Mouse (Mus musculus): Measurements from ENCODE around the gene Pde3a. TPM values are rescaled to one million over a fixed set of nuclear protein-coding genes. Genes with fewer than 3 reads are reported as not detected.

Gene Pde3a
- polyA plus RNA-seq, 1 experiment: 0.25 TPM

DNA sequence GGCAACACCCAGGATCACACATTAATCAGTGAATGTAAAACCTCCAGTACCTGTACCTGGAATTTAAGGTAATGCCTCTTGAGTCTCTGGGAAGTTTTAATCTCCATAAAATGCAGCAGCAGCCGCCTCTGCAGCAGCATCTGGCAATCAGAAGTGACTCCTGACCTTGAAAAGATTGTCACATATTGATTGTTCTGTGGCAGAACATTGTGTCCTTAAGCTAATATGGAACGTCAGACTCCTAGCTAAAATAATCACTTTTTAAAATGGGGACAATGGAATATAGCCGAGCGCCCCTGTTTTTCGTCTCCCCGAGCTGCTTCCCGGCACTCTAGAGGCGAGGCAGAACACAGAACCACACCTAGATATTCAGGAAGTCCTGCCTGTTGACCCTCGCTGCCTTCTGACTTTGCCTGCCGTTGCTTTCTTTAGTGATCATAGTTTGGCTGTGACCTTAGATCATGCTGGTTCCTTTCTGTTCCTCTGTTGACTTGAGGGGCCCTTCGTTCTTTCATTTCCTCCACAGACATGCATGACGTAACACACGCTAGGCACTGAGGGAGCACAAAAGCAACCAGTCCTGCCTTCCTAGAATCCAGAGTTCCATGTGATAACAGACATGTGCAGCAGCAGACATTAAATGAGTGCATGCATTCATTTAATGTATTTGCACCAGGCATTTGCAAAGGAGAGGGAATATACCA is 183.4 kb downstream of the Pde3a start:
- no peak for TF ChIP-seq POLR2A (IDR thresholded peaks at IDR 0.05; ENCODE audit: control insufficient read depth, low read depth, low read length)
- H3K27me3 ChIP-seq (ENCODE audit: control insufficient read depth, insufficient read depth, low read length): no peaks in the 10 kb centered on the region
- H3K27ac ChIP-seq (ENCODE audit: control insufficient read depth, insufficient read depth, low read depth, low read length): no peak overlapping the region
- H3K4me1 ChIP-seq (ENCODE audit: control insufficient read depth, insufficient read depth, low read length): no peaks in the 10 kb centered on the region
- H3K36me3 ChIP-seq (ENCODE audit: control insufficient read depth, insufficient read depth, low read length): no peaks in the 10 kb centered on the region
- no peak overlapping the region for H3K4me3 ChIP-seq (ENCODE audit: control insufficient read depth, low read depth, low read length)

DNA sequence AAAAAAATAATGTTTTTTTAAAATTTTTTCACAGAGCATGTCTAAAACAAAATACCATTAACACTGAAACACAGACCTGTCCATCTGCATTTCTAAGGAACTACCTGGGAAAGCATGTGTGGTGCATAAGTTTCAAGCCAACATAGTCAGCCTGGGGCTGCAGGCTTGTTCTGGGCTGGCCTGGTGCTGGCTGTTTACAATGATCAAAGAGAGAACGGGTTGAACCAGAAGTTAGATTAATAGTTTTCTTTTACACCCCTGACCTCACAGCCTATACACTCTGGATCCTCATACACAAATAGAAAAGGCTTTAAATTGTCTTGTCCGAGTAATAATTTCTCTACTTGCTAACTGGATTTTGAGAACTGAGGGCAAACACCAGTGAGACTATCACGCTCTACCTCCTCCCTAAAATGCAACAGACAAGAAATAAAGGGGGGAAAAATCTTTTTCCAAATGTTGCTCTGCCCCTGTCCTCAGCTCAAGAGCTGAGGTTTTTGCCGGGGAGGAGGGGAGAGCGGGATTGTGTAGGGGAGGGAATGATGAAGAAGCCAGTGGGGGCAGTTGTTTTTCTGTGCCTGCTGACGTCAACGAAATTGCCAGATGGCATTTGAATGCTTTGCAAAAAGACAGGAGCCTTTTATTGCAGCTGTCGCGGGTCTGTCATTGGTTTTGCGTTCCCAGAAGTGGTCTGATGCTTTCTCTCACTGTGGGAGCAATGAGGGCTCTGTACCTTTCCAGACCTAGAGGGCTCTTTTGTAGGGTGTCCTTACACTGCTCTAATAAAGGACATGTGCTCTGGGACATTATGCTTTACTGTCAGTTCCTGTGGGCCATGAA is 185.1 kb downstream of the Pde3a start:
- Histone ChIP-seq H3K4me1 (ENCODE audit: control insufficient read depth, insufficient read depth, low read length) (no peaks in the 10 kb centered on the region), H3K27me3 (ENCODE audit: control insufficient read depth, insufficient read depth, low read length) (no peaks in the 10 kb centered on the region), H3K27ac (ENCODE audit: control insufficient read depth, insufficient read depth, low read depth, low read length) (no peak overlapping the region), H3K4me3 (ENCODE audit: control insufficient read depth, low read depth, low read length) (no peak overlapping the region), H3K36me3 (ENCODE audit: control insufficient read depth, insufficient read depth, low read length) (no peaks in the 10 kb centered on the region)
- no peak for TF ChIP-seq CTCF (IDR thresholded peaks at IDR 0.05; ENCODE audit: control insufficient read depth, insufficient read depth, insufficient replicate concordance, low read depth, low read length)

DNA sequence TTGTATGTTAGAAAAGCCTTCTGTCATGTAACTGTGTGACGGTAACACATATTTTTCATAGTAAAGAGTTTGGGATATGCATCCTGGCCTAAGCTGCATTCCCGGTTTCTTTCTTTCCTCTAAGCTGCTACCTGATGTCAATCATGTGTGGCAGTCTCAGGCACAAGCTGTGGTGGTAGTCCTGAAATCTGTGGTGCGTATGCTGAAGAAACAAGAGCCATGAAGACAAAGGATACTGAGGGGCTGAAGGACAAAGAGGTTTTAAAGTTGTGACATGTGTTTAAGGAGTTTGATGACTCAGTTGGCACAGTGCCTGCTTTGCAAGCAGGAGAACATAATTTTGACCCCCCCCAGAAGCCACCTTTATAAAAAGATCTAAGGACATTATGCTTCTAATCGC is 186.1 kb downstream of the Pde3a start:
- Histone ChIP-seq H3K4me1 (ENCODE audit: control insufficient read depth, insufficient read depth, low read length) (no peaks in the 10 kb centered on the region), H3K27ac (ENCODE audit: control insufficient read depth, insufficient read depth, low read depth, low read length) (no peak overlapping the region)

DNA sequence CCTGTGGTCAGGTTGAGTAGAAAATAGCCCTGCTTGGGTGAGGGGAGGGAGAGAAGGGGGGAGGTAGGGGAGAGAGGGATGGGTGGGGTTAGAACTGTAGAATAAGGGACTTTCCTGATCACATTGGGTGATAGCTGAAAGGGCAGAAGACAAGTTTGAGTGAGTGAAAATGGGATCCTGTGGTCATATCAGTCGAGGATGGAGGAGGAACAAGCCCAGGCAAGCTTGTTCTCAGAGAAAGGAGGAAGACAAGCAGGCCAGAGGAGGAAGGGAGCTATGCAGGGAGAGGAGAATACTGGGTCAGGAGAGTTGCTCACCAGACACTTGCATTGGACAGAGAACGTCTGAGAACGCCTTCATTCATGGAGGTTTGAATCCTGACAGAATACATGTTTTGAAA is 190.9 kb downstream of the Pde3a start:
- Histone ChIP-seq H3K27me3 (ENCODE audit: control insufficient read depth, insufficient read depth, low read length) (no peaks in the 10 kb centered on the region), H3K27ac (ENCODE audit: control insufficient read depth, insufficient read depth, low read depth, low read length) (no peak overlapping the region), H3K36me3 (ENCODE audit: control insufficient read depth, insufficient read depth, low read length) (no peaks in the 10 kb centered on the region), H3K4me1 (ENCODE audit: control insufficient read depth, insufficient read depth, low read length) (no peaks in the 10 kb centered on the region), H3K4me3 (ENCODE audit: control insufficient read depth, low read depth, low read length) (no peak overlapping the region)
- TF ChIP-seq CTCF (IDR thresholded peaks at IDR 0.05; ENCODE audit: control insufficient read depth, insufficient read depth, insufficient replicate concordance, low read depth, low read length) (no peak), POLR2A (IDR thresholded peaks at IDR 0.05; ENCODE audit: control insufficient read depth, low read depth, low read length) (no peak)

More for the DNA sequence above, 186.1 kb downstream of the Pde3a start:
- Histone ChIP-seq H3K27me3 (ENCODE audit: control insufficient read depth, insufficient read depth, low read length) (no peaks in the 10 kb centered on the region), H3K36me3 (ENCODE audit: control insufficient read depth, insufficient read depth, low read length) (no peaks in the 10 kb centered on the region), H3K4me3 (ENCODE audit: control insufficient read depth, low read depth, low read length) (no peak overlapping the region)
- TF ChIP-seq POLR2A (IDR thresholded peaks at IDR 0.05; ENCODE audit: control insufficient read depth, low read depth, low read length) (no peak), CTCF (IDR thresholded peaks at IDR 0.05; ENCODE audit: control insufficient read depth, insufficient read depth, insufficient replicate concordance, low read depth, low read length) (no peak)

DNA sequence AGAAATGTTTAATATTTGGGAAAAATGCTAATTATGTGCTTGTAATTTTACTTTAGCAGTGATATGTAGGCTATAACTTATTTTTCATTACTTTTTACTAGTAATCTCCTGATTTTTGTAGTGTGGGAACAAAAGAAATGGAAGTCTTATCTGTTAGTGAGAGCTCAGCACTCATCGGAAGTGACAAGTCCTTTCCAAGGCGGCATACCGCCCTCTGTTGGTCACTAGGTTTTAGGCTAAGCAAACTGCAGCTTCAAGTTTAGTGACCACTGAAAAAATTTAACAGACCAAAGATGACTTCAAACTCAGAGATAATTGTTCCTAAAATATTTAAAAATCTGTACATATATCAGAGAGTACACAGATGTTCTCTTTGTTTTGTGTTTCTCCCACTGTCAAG is 198.5 kb downstream of the Pde3a start:
- no peaks in the 10 kb centered on the region for H3K36me3 ChIP-seq (ENCODE audit: control insufficient read depth, insufficient read depth, low read length)
- H3K4me1 ChIP-seq (ENCODE audit: control insufficient read depth, insufficient read depth, low read length): no peaks in the 10 kb centered on the region
- no peak overlapping the region for H3K4me3 ChIP-seq (ENCODE audit: control insufficient read depth, low read depth, low read length)
- no peak for TF ChIP-seq POLR2A (IDR thresholded peaks at IDR 0.05; ENCODE audit: control insufficient read depth, low read depth, low read length)
- TF ChIP-seq CTCF (IDR thresholded peaks at IDR 0.05; ENCODE audit: control insufficient read depth, insufficient read depth, insufficient replicate concordance, low read depth, low read length): no peak
- H3K27ac ChIP-seq (ENCODE audit: control insufficient read depth, insufficient read depth, low read depth, low read length): no peak overlapping the region
- no peaks in the 10 kb centered on the region for H3K27me3 ChIP-seq (ENCODE audit: control insufficient read depth, insufficient read depth, low read length)

DNA sequence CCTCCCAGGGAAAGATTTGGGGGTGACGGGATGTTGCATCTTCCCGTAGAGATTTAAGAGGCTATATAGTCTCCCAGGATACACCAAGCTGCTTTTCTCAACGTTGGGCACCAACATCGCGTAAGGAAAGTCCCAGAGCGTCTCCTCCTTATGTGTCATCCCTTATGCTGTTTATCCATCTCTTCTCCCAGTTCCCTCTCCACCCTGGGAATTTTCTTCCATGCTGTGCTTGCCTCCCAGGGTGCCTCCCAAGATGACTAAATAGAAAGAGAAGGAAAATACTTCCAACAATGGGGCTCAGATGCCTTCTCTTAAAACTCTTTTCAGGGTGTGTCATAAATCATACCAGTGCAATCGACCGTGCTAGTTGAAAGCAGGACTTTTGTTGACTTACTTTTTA is 199.8 kb downstream of the Pde3a start:
- Histone ChIP-seq H3K4me1 (ENCODE audit: control insufficient read depth, insufficient read depth, low read length) (no peaks in the 10 kb centered on the region), H3K4me3 (ENCODE audit: control insufficient read depth, low read depth, low read length) (no peak overlapping the region), H3K27me3 (ENCODE audit: control insufficient read depth, insufficient read depth, low read length) (no peaks in the 10 kb centered on the region), H3K36me3 (ENCODE audit: control insufficient read depth, insufficient read depth, low read length) (no peaks in the 10 kb centered on the region), H3K27ac (ENCODE audit: control insufficient read depth, insufficient read depth, low read depth, low read length) (no peak overlapping the region)
- TF ChIP-seq CTCF (IDR thresholded peaks at IDR 0.05; ENCODE audit: control insufficient read depth, insufficient read depth, insufficient replicate concordance, low read depth, low read length) (no peak), POLR2A (IDR thresholded peaks at IDR 0.05; ENCODE audit: control insufficient read depth, low read depth, low read length) (no peak)

DNA sequence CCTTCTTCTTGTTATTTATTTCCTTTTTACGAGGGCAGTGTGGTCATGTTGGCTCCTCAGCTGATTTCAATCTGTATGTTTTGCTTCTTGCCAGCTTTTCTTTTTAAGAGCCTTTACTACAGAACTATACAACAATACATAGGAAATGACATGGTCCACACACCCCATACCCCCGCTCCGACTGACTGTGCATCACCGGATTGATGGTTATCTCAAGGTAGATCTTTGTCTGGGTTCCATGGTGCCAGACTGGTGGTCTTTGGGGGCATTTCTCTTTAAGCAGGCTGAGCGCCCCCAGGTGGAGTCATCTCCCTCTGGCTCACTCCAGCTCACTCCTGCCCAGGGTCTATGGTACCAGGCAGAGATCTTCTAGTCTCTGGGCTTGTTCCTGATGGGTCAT is 206.3 kb downstream of the Pde3a start:
- TF ChIP-seq POLR2A (IDR thresholded peaks at IDR 0.05; ENCODE audit: control insufficient read depth, low read depth, low read length) (no peak), CTCF (IDR thresholded peaks at IDR 0.05; ENCODE audit: control insufficient read depth, insufficient read depth, insufficient replicate concordance, low read depth, low read length) (no peak)
- no peak overlapping the region for H3K4me3 ChIP-seq (ENCODE audit: control insufficient read depth, low read depth, low read length)
- H3K27ac ChIP-seq (ENCODE audit: control insufficient read depth, insufficient read depth, low read depth, low read length): no peak overlapping the region
- H3K36me3 ChIP-seq (ENCODE audit: control insufficient read depth, insufficient read depth, low read length): no peaks in the 10 kb centered on the region
- H3K4me1 ChIP-seq (ENCODE audit: control insufficient read depth, insufficient read depth, low read length): no peaks in the 10 kb centered on the region
- H3K27me3 ChIP-seq (ENCODE audit: control insufficient read depth, insufficient read depth, low read length): no peaks in the 10 kb centered on the region

Data from testis, adult 2 months (tissue).